Mouse (Mus musculus) bone marrow macrophage, adult 2 months (primary cell): ENCODE data around the gene E030018B13Rik.

Source experiments
- CTCF ChIP-seq: IDR thresholded peaks from 2 replicates; pipeline ENCODE4 v1.5.1; 2012; ENCODE audit warnings: low read depth, mild to moderate bottlenecking, low read length, moderate library complexity
- POLR2A ChIP-seq: IDR thresholded peaks from 2 replicates; pipeline ENCODE4 v1.6.1; 2012; ENCODE audit warnings: mild to moderate bottlenecking, low read depth, low read length, borderline replicate concordance

GRCm38 (mm10) chr7:63885025-63885424, 31.6 kb upstream of the E030018B13Rik start:
- TF ChIP-seq POLR2A: no peak
- TF ChIP-seq CTCF: no peak
